Mouse (Mus musculus): ENCODE measurements around the gene Wfdc2.

DNA sequence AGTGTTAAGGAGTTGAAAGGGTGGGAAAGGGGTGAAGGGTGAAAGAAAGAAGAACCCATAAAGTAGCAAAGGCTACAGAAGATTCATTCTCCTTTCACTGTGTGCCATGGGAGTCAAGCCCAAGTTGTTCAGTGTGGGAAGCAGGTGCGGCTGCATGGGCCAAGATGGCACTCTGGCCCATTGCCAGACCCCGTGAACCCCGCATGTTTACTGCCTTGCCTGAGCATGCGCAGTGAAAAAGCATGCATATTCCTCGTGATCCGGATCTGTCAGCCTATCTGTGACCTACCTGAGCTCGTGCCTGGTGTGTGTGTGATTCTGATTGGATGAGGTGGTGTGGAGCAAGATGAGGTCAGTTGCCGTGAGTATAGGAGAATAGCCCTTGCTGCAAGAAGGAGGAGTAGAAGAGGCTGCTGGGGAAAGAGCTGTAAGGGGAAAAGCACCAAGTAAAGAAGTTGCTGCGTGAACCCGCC, 38.9 kb upstream of the Wfdc2 start:
- TF ChIP-seq EP300 (IDR thresholded peaks at IDR 0.05; ENCODE audit: low read length) (no peak), CTCF (conservative IDR thresholded peaks at IDR 0.05 in 1 of 2, IDR thresholded peaks at IDR 0.05 in 1 of 2; ENCODE audit: low read depth in 2 of 2, low read length in 2 of 2) (no peak), POLR2A (IDR thresholded peaks at IDR 0.05; ENCODE audit: low read depth, low read length) (no peak), CHD2 (IDR thresholded peaks at IDR 0.05; ENCODE audit: low read length) (no peak), NRF1 (IDR thresholded peaks at IDR 0.05; ENCODE audit: low read depth, low read length) (peak; percentile 69), POLR2AphosphoS2 (IDR thresholded peaks at IDR 0.05; ENCODE audit: low read depth, low read length) (no peak), MAFK (IDR thresholded peaks at IDR 0.05; ENCODE audit: insufficient replicate concordance, low read length) (no peak), TCF12 (IDR thresholded peaks at IDR 0.05; ENCODE audit: low read depth, low read length) (no peak), JUND (conservative IDR thresholded peaks at IDR 0.05; ENCODE audit: low read depth, low read length) (no peak)

All from CH12.LX (cell line).